Mouse (Mus musculus) cortical plate, adult 2 months (tissue): ENCODE measurements around the gene Atp5d. TPM values are rescaled to one million over a fixed set of nuclear protein-coding genes. Genes with fewer than 3 reads are reported as not detected.

ENCODE experiments used
- H3K27ac ChIP-seq: fragments of 200-500 bp; 2 replicates; pipeline ENCODE4 v1.5.1; 2012; ENCODE audit warnings: low read length, control low read depth, inconsistent platforms; ENCODE audit not compliant: insufficient read depth
- H3K4me1 ChIP-seq: fragments of 200-500 bp; 2 replicates; pipeline ENCODE4 v1.6.1; 2011; ENCODE audit warnings: low read length; ENCODE audit not compliant: control insufficient read depth, insufficient read depth
- H3K4me3 ChIP-seq: fragments of 200-500 bp; 2 replicates; pipeline ENCODE4 v1.5.1; 2011; ENCODE audit warnings: mild to moderate bottlenecking, low read length, control low read depth; ENCODE audit not compliant: insufficient read depth
- CTCF ChIP-seq: fragments of 200-500 bp; IDR thresholded peaks from 2 replicates; pipeline ENCODE4 v1.5.1; 2011; ENCODE audit warnings: mild to moderate bottlenecking, control low read depth, low read length; ENCODE audit not compliant: insufficient read depth; ENCODE audit errors: extremely low read depth
- POLR2A ChIP-seq: fragments of 200-500 bp; IDR thresholded peaks from 2 replicates; pipeline ENCODE4 v1.6.1; 2011; ENCODE audit warnings: mild to moderate bottlenecking, low read length, control low read depth; ENCODE audit not compliant: insufficient read depth; ENCODE audit errors: extremely low read depth
- polyA plus RNA-seq: library from polyadenylated mRNA; depleted of rRNA; stranded (reverse); fragments of >200 nt; gene quantifications from 2 replicates; pipeline ENCODE4 v1.2.3, GENCODE M21; 2012

Atp5d gene
- polyA plus RNA-seq, 1 experiment, result 641 TPM

DNA sequence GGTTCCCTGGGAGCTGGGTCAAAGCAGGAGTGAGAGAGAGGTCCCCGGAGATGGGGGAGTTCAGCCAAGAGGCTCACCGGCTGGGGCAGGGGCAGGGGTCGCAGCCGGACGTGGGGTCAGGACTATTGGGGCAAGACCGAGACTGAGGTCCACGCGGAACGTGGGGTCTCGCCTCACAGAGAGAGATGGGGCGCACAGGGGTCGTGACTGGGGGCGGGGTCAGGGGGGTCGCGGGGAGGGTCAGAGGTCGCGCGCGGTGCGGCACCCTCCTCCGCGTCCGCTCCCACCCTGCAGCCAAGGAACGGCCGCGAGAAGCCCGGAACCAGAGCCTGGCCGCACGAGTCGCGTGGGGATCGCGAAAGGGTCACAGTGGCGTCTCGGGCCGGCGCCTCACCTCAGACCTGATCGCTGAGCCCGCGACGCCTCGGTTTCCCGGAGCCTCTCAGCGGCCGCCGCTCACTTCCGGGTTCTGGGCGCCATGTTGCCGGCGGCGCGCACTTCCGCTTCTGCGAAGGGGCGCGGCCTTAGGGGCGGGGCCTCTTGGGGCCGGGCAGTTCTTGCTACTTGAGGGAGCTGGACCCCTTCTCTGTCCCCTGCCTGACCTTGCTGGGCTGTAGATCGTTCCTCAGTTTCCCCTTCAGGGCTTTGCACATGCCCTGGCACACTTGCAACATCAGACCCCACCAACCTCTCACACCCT lies 36.1 kb upstream of the Atp5d start:
- H3K4me1 ChIP-seq, result no peaks in the 10 kb centered on the region; the same call in 1 of the 2 replicates
- TF ChIP-seq POLR2A, result peak; percentile 68
- TF ChIP-seq CTCF, result no peak

DNA sequence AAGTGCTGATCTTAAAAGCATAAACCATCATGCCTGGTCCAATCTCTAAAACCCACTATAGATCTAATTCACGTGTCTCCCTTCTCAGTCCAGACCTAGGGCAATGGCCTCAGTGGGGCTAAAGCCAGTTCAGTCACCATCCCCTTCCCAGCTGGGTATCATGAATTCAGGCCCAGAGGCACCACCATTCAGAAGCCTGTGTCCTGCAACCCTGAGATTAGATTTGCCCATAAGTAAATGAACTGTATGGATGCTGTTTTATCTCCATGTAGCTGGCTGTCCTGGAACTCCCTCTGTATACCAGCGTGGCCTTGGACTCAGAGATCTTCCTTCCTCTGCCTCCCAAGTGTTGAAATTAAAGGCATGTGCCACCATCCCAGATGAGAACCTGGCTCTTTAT lies 35.4 kb upstream of the Atp5d start:
- peak overlapping the region; percentile 98; the same call in 1 of the 2 replicates for H3K4me3 ChIP-seq
- TF ChIP-seq CTCF (no peak), POLR2A (no peak)
- H3K27ac ChIP-seq, result no peak overlapping the region
- no peaks in the 10 kb centered on the region; the same call in 1 of the 2 replicates for H3K4me1 ChIP-seq

More for the DNA sequence above, 36.1 kb upstream of the Atp5d start:
- Histone ChIP-seq H3K4me3 (peak overlapping the region; percentile 98), H3K27ac (peak overlapping the region; percentile 91)

- Histone ChIP-seq H3K4me1 (no peaks in the 10 kb centered on the region; the same call in 1 of the 2 replicates), H3K27ac (no peak overlapping the region), H3K4me3 (no peak overlapping the region)
- TF ChIP-seq CTCF (no peak), POLR2A (no peak)
Observed at GRCm38 (mm10) chr10:80104181-80104580, 34.3 kb upstream of the Atp5d start.

DNA sequence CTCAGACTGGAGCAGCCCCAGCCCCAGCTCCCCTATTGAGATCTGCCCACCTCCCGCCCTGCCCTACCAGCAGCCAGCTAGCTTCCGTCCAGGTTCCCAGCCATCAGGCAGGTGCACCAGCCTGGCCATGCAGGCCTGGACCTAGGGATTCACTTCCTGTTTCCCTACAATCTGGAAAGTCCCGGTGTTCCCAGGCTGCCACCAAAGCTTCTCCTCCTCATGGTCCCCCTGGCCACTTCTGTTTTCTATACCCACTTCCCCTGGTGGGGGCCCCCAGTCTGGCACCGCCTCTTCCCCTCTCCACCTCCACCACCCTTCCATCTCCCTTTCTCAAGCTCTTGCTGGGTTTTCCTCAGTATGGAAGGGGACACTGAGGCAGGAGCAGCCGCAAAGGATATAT lies 33.0 kb upstream of the Atp5d start, which contains the start of gene Sbno2:
Gene Sbno2, minus strand, starts transcription at position 112 of the 400 bp plus-strand sequence.
- Histone ChIP-seq H3K27ac (no peak within 1 kb of the TSS), H3K4me1 (no peaks in the 10 kb centered on the region; the same call in 1 of the 2 replicates), H3K4me3 (no peak within 1 kb of the TSS)
- no peak for TF ChIP-seq POLR2A
- no peak for TF ChIP-seq CTCF

DNA sequence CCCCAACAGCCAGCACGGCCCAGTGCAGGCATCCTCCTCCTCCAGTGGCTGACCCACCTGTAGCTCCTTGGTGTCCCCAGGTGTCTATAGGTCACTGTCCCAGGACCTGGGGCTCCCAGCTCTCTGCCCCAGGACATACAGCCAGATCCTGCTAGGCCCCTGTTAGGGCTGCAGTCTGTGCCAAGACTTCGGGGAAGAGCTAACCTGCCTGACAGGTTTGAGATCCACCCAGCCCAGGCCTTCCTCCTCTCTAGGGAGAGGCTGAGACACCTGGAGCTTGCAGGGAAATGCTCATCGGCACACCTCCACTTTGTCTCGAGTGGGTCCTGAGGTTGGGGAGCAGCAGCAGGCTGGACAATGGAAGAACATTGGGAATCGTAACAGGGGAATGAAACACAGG lies 32.5 kb upstream of the Atp5d start:
- H3K4me1 ChIP-seq, result no peaks in the 10 kb centered on the region; the same call in 1 of the 2 replicates
- H3K27ac ChIP-seq, result no peak overlapping the region
- no peak for TF ChIP-seq CTCF
- TF ChIP-seq POLR2A, result no peak
- no peak overlapping the region for H3K4me3 ChIP-seq

DNA sequence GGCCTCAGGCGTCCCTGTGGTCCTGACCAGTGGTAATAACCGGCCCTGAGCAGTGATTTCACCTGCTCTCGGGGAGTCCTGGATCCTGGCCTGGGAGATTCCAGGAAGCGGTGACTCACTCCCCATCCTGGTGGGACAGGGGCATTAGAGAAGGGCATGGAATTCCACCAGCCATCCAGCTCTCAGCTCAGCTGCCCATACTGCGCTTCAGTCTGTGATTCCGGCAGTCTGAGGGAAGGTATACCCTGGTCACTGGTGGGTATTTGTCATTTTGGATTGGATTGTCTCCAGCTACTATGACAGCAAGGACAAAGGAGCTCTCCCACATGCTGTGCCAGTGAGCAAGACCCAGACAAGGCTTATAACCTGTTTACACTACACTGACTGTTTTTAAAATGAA lies 30.8 kb upstream of the Atp5d start:
- Histone ChIP-seq H3K4me3 (no peak overlapping the region), H3K27ac (no peak overlapping the region), H3K4me1 (no peaks in the 10 kb centered on the region)
- TF ChIP-seq POLR2A, result no peak
- no peak for TF ChIP-seq CTCF

DNA sequence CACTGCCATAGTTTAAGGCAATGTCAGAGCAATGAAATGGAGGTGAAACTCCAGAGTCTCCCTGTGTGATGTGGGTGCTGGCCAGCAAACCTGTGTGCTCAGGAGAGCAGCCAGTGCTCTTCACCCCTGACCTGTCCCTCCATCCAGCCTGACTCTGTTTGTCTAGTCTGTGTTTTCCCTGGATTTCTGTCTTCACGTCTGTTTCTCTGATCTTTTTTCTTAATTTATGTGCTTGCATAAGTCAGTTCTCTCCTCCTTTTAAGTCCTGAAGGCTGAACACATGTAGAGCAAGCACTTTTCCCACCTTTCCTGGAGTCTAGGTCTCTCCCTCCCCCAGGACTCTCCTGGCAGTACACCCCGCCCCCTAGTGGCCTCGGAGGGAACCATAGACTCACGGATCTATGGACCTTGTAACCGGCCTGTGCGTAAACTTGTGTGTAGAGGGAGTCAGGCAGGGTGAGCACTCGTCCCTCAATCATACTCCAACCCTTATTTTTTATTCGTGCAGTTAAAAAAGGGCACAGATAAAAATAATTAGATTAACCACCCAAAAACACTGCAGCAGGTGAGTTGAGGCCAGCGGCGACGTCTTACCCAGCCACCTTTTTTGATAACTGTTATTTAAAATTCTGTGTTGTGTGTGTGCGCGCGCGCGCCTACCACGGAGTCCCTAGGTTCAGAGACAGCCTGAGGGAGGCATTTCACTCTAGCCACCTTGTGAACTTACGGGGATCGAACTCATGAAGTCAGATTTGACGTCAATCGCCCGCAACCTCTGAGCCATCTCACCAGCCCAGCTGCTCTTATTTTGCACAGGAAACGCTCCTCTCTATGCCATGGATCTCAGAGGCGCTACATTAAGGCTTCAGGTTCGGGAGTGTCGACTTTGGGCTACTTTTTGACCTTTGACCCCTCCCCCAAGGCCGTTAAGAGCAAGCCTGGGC lies 23.8 kb upstream of the Atp5d start:
- Histone ChIP-seq H3K4me1 (peaks cover 3% of the 10 kb centered on the region), H3K27ac (peak overlapping the region; percentile 68), H3K4me3 (peak overlapping the region; percentile 41)
- TF ChIP-seq CTCF (peak; percentile 81), POLR2A (no peak)

DNA sequence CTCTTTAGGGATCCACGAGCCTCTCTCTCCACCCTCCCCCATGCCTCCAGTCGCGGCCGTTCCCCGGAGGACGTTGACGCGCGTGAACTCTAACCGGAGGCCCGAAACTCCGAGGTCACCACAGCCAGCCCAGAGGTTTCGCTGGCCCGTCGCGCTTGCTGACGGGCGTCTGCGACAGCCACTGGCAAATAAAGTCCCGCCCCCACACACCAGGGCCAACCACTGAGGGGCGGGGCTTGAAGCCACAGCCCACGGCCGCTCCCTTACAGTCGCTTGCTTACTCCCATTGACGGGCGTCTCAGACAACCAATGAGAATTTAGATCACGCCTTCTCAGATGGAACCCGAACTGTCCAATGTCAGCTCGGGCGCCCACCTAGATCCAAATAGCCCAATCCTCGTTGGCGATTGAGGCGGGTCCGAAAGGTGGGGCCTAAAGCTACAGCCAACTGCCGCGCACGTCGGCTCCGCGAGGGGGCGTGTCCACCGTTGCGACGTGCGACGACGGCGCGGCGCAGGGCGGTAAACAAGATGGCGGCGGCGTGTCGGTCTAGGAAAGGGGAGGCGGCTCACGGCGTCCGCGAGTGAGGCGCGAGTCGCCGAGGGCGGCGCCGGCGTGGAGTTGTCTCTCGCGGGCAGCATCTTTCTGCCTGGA lies 23.0 kb upstream of the Atp5d start, which contains the start of gene Stk11:
Gene Stk11, plus strand, starts transcription at position 514 of the 654 bp plus-strand sequence.
- no peak for TF ChIP-seq CTCF
- peak; percentile 61; the same call in 1 of the 2 replicates for TF ChIP-seq POLR2A
- Histone ChIP-seq H3K4me1 (peaks cover 3% of the 10 kb centered on the region), H3K4me3 (peak within 1 kb of the TSS; percentile 71), H3K27ac (peak within 1 kb of the TSS; percentile 68)

- peaks cover 3% of the 10 kb centered on the region for H3K4me1 ChIP-seq
Observed at GRCm38 (mm10) chr10:80115944-80116335, 22.5 kb upstream of the Atp5d start.

More at GRCm38 (mm10) chr10:80115944-80116335, 22.5 kb upstream of the Atp5d start:
- H3K27ac ChIP-seq, result 0 out of 2 replicates have a peak overlapping the region, but pooled peaks have one; percentile 15
- peak overlapping the region; percentile 71 for H3K4me3 ChIP-seq
- no peak for TF ChIP-seq POLR2A
